ENCODE assay signal across 1 mouse cellular context in genomic region chr7:28823932-28824331, GRCm38 (mm10).
TF ChIP-seq lines count a peak whose summit lies in the region.

No protein-coding gene starts in this region.

TF ChIP-seq in CH12.LX, 34 proteins besides CTCF, POLR2A, EP300 and RAD21:
- TF ChIP-seq ELF1 (IDR thresholded peaks at IDR 0.05; ENCODE audit: low read depth, low read length) (no peak), SMC3 (IDR thresholded peaks at IDR 0.05; ENCODE audit: low read depth, low read length) (no peak), GABPA (IDR thresholded peaks at IDR 0.05; ENCODE audit: insufficient replicate concordance, low read depth, low read length) (no peak), ZNF384 (IDR thresholded peaks at IDR 0.05; ENCODE audit: low read depth, low read length) (peak; percentile 87), MAFK (IDR thresholded peaks at IDR 0.05; ENCODE audit: insufficient replicate concordance, low read length) (no peak)
